Mouse (Mus musculus): ENCODE measurements around the gene Klra9.
"Not testable (repeated sequence)": the region's sequence is repeated elsewhere in the genome, so short reads cannot be mapped to it uniquely, and the experiment has no call there.

Gene Klra9

GRCm38 (mm10) chr6:130193012-130193411, at the start of gene Klra9:
Gene Klra9, minus strand, starts transcription at chr6:130193112.
- not testable (repeated sequence) for DNase-seq (ENCODE audit: low spot score)

DNA sequence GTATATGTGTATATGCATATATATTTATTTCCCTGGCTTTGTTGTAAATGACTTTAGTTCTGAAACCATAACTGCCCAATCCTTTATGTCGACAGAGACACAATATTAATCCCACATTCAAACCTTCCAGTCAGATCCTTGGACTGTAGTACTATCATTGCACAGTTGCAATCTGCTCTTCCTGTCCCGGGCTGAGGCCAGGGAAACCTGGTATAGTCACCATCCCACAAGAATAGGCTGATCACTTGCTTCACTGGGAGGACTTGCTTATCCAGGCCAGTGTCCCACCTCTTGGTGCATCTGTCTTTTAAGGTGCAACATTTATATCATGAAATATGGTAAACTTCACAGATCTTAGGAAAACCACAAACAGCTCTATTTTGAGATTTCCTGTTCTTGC, 44.6 kb upstream of the Klra9 start:
- no peak for DNase-seq (ENCODE audit: low spot score)

- no peak for DNase-seq (ENCODE audit: low spot score)
Measured at GRCm38 (mm10) chr6:130236635-130237034, 43.7 kb upstream of the Klra9 start.

GRCm38 (mm10) chr6:130233222-130233621, 40.3 kb upstream of the Klra9 start, which contains the start of gene Klra7:
Gene Klra7, minus strand, starts transcription at chr6:130233322.
- DNase-seq (ENCODE audit: low spot score) = no peak

- DNase-seq (ENCODE audit: low spot score) = not testable (repeated sequence)
Measured at GRCm38 (mm10) chr6:130197453-130197852, 4.5 kb upstream of the Klra9 start.

DNA sequence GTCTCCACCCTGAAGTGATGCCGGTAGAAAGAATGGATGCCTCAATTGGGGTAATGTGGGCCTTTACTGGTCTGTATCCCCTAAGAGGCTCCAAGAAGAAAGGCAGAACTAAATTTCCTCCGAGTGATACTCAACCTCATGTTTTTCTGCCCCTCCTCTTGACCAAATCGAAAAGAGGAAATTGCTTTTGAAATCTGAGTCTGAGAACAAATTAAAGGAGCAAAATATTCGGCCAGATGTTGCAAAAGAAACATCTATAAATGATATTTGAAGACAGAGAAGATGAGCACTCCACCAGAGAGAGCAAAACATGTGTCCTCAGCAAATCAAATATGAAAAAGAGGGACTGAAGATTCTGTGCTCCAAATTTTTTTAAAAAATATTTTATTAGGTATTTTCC, 63.1 kb downstream of the Klra9 start, which contains the start of gene Klra8:
Gene Klra8 (minus strand): TSS at position 101 of the 400 bp plus-strand sequence.
- DNase-seq (ENCODE audit: low spot score) = not testable (repeated sequence)
